Comparison of ENCODE assay signal across 16 mouse cellular contexts in genomic region chr16:34968181-34968580, GRCm38 (mm10). TPM values are rescaled to one million over a fixed set of nuclear protein-coding genes. Genes with fewer than 3 reads are reported as not detected.
DNase-seq lines count a peak whose midpoint lies in the region; ATAC-seq and TF ChIP-seq lines count a peak whose summit lies in the region.
"Had no signal": no experiment of that assay in that cellular context is flagged by ENCODE, and none has a peak within 500 bp of the region (broad histone marks: within the 10 kb centered on the region; RNA-seq: fewer than 3 reads in every experiment).

No protein-coding gene starts in this region.

- no peaks in the 10 kb centered on the region for H3K9me3 ChIP-seq in hindbrain, embryonic 10.5 days
- H3K9me3 ChIP-seq in hindbrain, embryonic 13.5 days: no peaks in the 10 kb centered on the region
- H3K9me3 ChIP-seq in midbrain, postnatal 0 days (ENCODE audit: low read length): no peaks in the 10 kb centered on the region
- H3K9me3 ChIP-seq in midbrain, embryonic 13.5 days: no peaks in the 10 kb centered on the region
- H3K9me3 ChIP-seq: embryonic facial prominence, embryonic 12.5 days; forebrain, embryonic 12.5 days; G1E; heart, embryonic 13.5 days; hindbrain, embryonic 12.5 days had no signal

- H3K4me1 ChIP-seq in hindbrain, embryonic 10.5 days (replicated peaks): peaks cover 25% of the 10 kb centered on the region
- 0 out of 2 replicates have a peak, but pooled peaks cover 4% of the 10 kb centered on the region for H3K4me1 ChIP-seq in hindbrain, embryonic 13.5 days (replicated peaks)
- H3K4me1 ChIP-seq in midbrain, postnatal 0 days (ENCODE audit: insufficient read depth, low read length): no peaks in the 10 kb centered on the region
- H3K4me1 ChIP-seq in midbrain, embryonic 13.5 days (replicated peaks): no peaks in the 10 kb centered on the region

- ATAC-seq in hindbrain, embryonic 13.5 days (ENCODE audit: low FRiP score): no peak
- no peak for ATAC-seq in midbrain, postnatal 0 days (ENCODE audit: low FRiP score)
- no peak for ATAC-seq in midbrain, embryonic 13.5 days
- ATAC-seq: activated CD4-positive, CD25-positive, alpha-beta regulatory T cell, adult 4 months; CD4-positive, CD25-positive, alpha-beta regulatory T cell, adult 4 months had no signal

- no peak overlapping the region for H3K9ac ChIP-seq in hindbrain, embryonic 13.5 days
- no peak overlapping the region for H3K9ac ChIP-seq in midbrain, postnatal 0 days (replicated peaks; ENCODE audit: low read length, poor library complexity, severe bottlenecking)
- no peak overlapping the region for H3K9ac ChIP-seq in midbrain, embryonic 13.5 days (replicated peaks)
- H3K9ac ChIP-seq: embryonic facial prominence, embryonic 12.5 days; forebrain, embryonic 12.5 days; heart, embryonic 13.5 days; hindbrain, embryonic 12.5 days had no signal

- DNase-seq in cerebellum, postnatal 10 days: peak; percentile 74 to 79
- DNase-seq in cerebellum, adult 11-12 months: no peak
- DNase-seq in hindbrain, embryonic 10.5 days (ENCODE audit: low spot score): no peak
- DNase-seq in layer of hippocampus, postnatal 10 days (ENCODE audit: low spot score in 2 of 2): peak; percentile 24 to 30
- DNase-seq in layer of hippocampus, adult 8-10 months (ENCODE audit: low spot score in 2 of 2): no peak
- DNase-seq in midbrain, postnatal 0 days (ENCODE audit: low spot score): no peak
- DNase-seq: B cell, adult 2 months had no signal

- no peaks in the 10 kb centered on the region for H3K36me3 ChIP-seq in hindbrain, embryonic 10.5 days
- H3K36me3 ChIP-seq in hindbrain, embryonic 13.5 days: no peaks in the 10 kb centered on the region
- H3K36me3 ChIP-seq in midbrain, postnatal 0 days (ENCODE audit: insufficient read depth, low read length): no peaks in the 10 kb centered on the region
- H3K36me3 ChIP-seq in midbrain, embryonic 13.5 days: no peaks in the 10 kb centered on the region
- H3K36me3 ChIP-seq: embryonic facial prominence, embryonic 12.5 days; forebrain, embryonic 12.5 days; G1E; heart, embryonic 13.5 days; hindbrain, embryonic 12.5 days had no signal

- H3K27me3 ChIP-seq in hindbrain, embryonic 10.5 days (ENCODE audit: insufficient read depth, poor library complexity, severe bottlenecking): peaks cover 5% of the 10 kb centered on the region; the same call in 1 of the 2 replicates
- 0 out of 2 replicates have a peak, but pooled peaks cover 3% of the 10 kb centered on the region for H3K27me3 ChIP-seq in hindbrain, embryonic 13.5 days
- no peaks in the 10 kb centered on the region for H3K27me3 ChIP-seq in midbrain, postnatal 0 days (ENCODE audit: insufficient read depth, low read length)
- H3K27me3 ChIP-seq in midbrain, embryonic 13.5 days: no peaks in the 10 kb centered on the region
- H3K27me3 ChIP-seq: embryonic facial prominence, embryonic 12.5 days; forebrain, embryonic 12.5 days; hindbrain, embryonic 12.5 days had no signal

- 62% methylated on average over 5 of the region's 5 CpGs for WGBS in hindbrain, embryonic 10.5 days
- 68% methylated on average over 5 of the region's 5 CpGs for WGBS in hindbrain, embryonic 13.5 days
- 53% methylated on average over 5 of the region's 5 CpGs for WGBS in midbrain, postnatal 0 days
- WGBS in midbrain, embryonic 13.5 days: 50% methylated on average over 5 of the region's 5 CpGs

- TF ChIP-seq CTCF in midbrain, postnatal 0 days (IDR thresholded peaks at IDR 0.05): peak; percentile 32; the same call in 1 of the 2 replicates

- H3K4me2 ChIP-seq in hindbrain, embryonic 13.5 days: no peak overlapping the region
- no peak overlapping the region for H3K4me2 ChIP-seq in midbrain, postnatal 0 days (ENCODE audit: low read depth, low read length, poor library complexity, severe bottlenecking)
- H3K4me2 ChIP-seq in midbrain, embryonic 13.5 days (replicated peaks): no peak overlapping the region
- H3K4me2 ChIP-seq: embryonic facial prominence, embryonic 12.5 days; forebrain, embryonic 12.5 days; heart, embryonic 13.5 days; hindbrain, embryonic 12.5 days had no signal

- H3K27ac ChIP-seq in hindbrain, embryonic 10.5 days: 0 out of 2 replicates have a peak overlapping the region, but pooled peaks have one; percentile 45
- H3K27ac ChIP-seq in hindbrain, embryonic 13.5 days: no peak overlapping the region
- no peak overlapping the region for H3K27ac ChIP-seq in midbrain, postnatal 0 days (ENCODE audit: low read depth, low read length)
- no peak overlapping the region for H3K27ac ChIP-seq in midbrain, embryonic 13.5 days
- H3K27ac ChIP-seq: embryonic facial prominence, embryonic 12.5 days; forebrain, embryonic 12.5 days; heart, embryonic 13.5 days; hindbrain, embryonic 12.5 days had no signal

- H3K4me3 ChIP-seq in hindbrain, embryonic 10.5 days: no peak overlapping the region
- H3K4me3 ChIP-seq in hindbrain, embryonic 13.5 days: no peak overlapping the region
- no peak overlapping the region for H3K4me3 ChIP-seq in midbrain, postnatal 0 days (ENCODE audit: low read depth, low read length)
- no peak overlapping the region for H3K4me3 ChIP-seq in midbrain, embryonic 13.5 days (replicated peaks)
- H3K4me3 ChIP-seq: embryonic facial prominence, embryonic 12.5 days; forebrain, embryonic 12.5 days; heart, embryonic 13.5 days; hindbrain, embryonic 12.5 days had no signal

RNA-seq across cellular contexts. Expression of gene Hacd2, which starts 54.0 kb away (rescaled TPM):
- polyA plus RNA-seq in hindbrain, embryonic 10.5 days (2016; fragmentation: Nextera tagmentation; extraction: Ambion mirVana): 72.5 and 74.9 TPM in 2 replicates
- polyA plus RNA-seq in hindbrain, embryonic 13.5 days (2015; fragmentation: Nextera tagmentation; extraction: Ambion mirVana): 39.2 and 42.5 TPM in 2 replicates
- total RNA-seq in layer of hippocampus, postnatal 10 days (2021): 10 to 100 TPM; 28.2 to 34.2 TPM
- 10 to 100 TPM; 40.4 to 48.4 (median 43.5) TPM for total RNA-seq in layer of hippocampus, adult 8-10 months (2022)
- 14.6 and 28.4 TPM in 2 replicates for total RNA-seq in midbrain, postnatal 0 days (2014; rRNA removed)
- 48.4 and 49.4 TPM in 2 replicates for polyA plus RNA-seq in midbrain, postnatal 0 days (2015; fragmentation: Nextera tagmentation; extraction: Ambion mirVana)
- 37.8 and 40.5 TPM in 2 replicates for polyA plus RNA-seq in midbrain, embryonic 13.5 days (2015; fragmentation: Nextera tagmentation; extraction: Ambion mirVana)

Comparison
In these comparisons a context has a peak if more than half of its experiments do, and no peak if none do; other contexts are left out.
1. DNase-seq: peak in cerebellum, postnatal 10 days (2 of 2) and layer of hippocampus, postnatal 10 days (2 of 2); none in cerebellum, adult 11-12 months (single experiment), hindbrain, embryonic 10.5 days (single experiment), layer of hippocampus, adult 8-10 months (0 of 2) and midbrain, postnatal 0 days (single experiment).